Mouse (Mus musculus) hindbrain, embryonic 16.5 days (tissue): Measurements from ENCODE around the gene Ube2t. TPM values are rescaled to one million over a fixed set of nuclear protein-coding genes. Genes with fewer than 3 reads are reported as not detected.
A peak's percentile ranks its signal among the peaks of the same experiment; 100 is the strongest.

ENCODE experiments used
- ATAC-seq: fragments of 200-750 bp; cut with Nextera tagmentation; 2 replicates; pipeline ENCODE4 v1.8.0; 2017; ENCODE audit warnings: moderate TSS enrichment, moderate library complexity
- H3K27ac ChIP-seq: fragments of 300-500 bp; sonication (generic); 2 replicates; pipeline ENCODE4 v1.5.1; 2014; ENCODE audit warnings: low read depth, mild to moderate bottlenecking, control low read depth, low read length, moderate library complexity
- H3K27me3 ChIP-seq: fragments of 300-500 bp; sonication (generic); replicated peaks from 2 replicates; pipeline ENCODE4 v1.6.1; 2014; ENCODE audit warnings: low read length; ENCODE audit not compliant: control insufficient read depth, insufficient read depth
- H3K36me3 ChIP-seq: fragments of 300-500 bp; sonication (generic); 2 replicates; pipeline ENCODE4 v1.6.1; 2014; ENCODE audit warnings: mild to moderate bottlenecking, low read length, moderate library complexity, mixed read lengths; ENCODE audit not compliant: control insufficient read depth, insufficient read depth
- H3K4me1 ChIP-seq: fragments of 300-500 bp; sonication (generic); 2 replicates; pipeline ENCODE4 v1.6.1; 2014; ENCODE audit warnings: low read depth, low read length; ENCODE audit not compliant: control insufficient read depth, insufficient read depth
- H3K4me2 ChIP-seq: fragments of 300-500 bp; sonication (generic); 2 replicates; pipeline ENCODE4 v1.6.1; 2014; ENCODE audit warnings: mild to moderate bottlenecking, low read length, control low read depth, moderate library complexity
- H3K4me3 ChIP-seq: fragments of 300-500 bp; sonication (generic); 2 replicates; pipeline ENCODE4 v1.5.1; 2014; ENCODE audit warnings: mild to moderate bottlenecking, low read length, control low read depth, moderate library complexity
- H3K9ac ChIP-seq: fragments of 300-500 bp; sonication (generic); 2 replicates; pipeline ENCODE4 v1.6.1; 2014; ENCODE audit warnings: low read depth, mild to moderate bottlenecking, control low read depth, low read length, moderate library complexity
- H3K9me3 ChIP-seq: fragments of 300-500 bp; sonication (generic); 2 replicates; pipeline ENCODE4 v1.6.1; 2014; ENCODE audit warnings: mild to moderate bottlenecking, low read length, moderate library complexity; ENCODE audit not compliant: control insufficient read depth
- WGBS: fragments of 180-500 bp; shearing (Covaris S2); extraction: QIAGEN DNeasy Blood & Tissue Kit; methylation state at CpG from one replicate; pipeline ENCODE4 v1.1.7; 2014; 5-methylcytosine and 5-hydroxymethylcytosine counted together
- polyA plus RNA-seq: library from polyadenylated mRNA; unstranded; fragments of >200 nt; fragmentation: Nextera tagmentation; extraction: Ambion mirVana; gene quantifications from 2 replicates; pipeline ENCODE4 v1.2.1, GENCODE M21; 2015

Gene Ube2t
- polyA plus RNA-seq, 1 experiment from 2014 or later: 12.3 TPM

DNA sequence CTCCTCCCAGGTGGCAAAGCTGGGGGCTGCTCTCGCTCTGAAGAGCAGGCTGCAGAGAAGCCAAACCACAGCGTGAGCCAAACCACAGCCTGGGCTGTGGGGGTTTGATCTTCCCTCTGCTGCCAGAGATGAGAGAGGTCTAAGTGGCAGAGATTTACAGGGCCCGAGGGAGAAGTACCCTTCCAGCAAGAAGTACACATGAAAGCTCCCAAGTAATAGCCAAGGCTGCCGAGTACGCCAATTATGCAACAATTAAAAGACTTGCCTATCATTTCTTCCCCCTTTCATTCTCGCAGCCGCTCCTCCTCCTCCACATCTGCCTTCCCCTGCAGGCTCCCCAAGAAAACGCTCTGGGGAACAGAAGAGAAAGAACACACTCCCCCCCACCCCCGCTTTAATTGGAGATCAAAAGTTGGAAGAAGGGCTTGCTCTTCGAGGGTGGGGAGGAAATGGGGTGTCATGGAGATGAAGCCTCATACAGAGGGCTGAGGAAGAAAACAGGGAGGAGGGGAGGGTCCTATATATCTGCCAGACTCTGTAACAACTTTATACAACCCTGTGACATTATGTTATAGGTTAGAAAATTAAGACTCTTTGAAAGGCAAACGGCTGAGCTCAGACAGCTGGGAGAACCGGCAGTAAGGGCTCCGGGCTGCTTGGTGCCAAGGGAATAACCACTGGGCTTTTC, 56.9 kb downstream of the Ube2t start:
- H3K27ac ChIP-seq: no peak overlapping the region
- 0 out of 2 replicates have a peak, but pooled peaks have one; percentile 29 for ATAC-seq
- no peak overlapping the region for H3K9ac ChIP-seq
- no peak overlapping the region for H3K4me3 ChIP-seq
- 25% methylated on average over 13 of the region's 13 CpGs for WGBS
- H3K27me3 ChIP-seq: 0 out of 2 replicates have a peak, but pooled peaks cover 2% of the 10 kb centered on the region
- H3K4me2 ChIP-seq: peak overlapping the region; percentile 24; the same call in 1 of the 2 replicates
- no peaks in the 10 kb centered on the region for H3K9me3 ChIP-seq
- peaks cover 17% of the 10 kb centered on the region for H3K4me1 ChIP-seq
- no peaks in the 10 kb centered on the region for H3K36me3 ChIP-seq

DNA sequence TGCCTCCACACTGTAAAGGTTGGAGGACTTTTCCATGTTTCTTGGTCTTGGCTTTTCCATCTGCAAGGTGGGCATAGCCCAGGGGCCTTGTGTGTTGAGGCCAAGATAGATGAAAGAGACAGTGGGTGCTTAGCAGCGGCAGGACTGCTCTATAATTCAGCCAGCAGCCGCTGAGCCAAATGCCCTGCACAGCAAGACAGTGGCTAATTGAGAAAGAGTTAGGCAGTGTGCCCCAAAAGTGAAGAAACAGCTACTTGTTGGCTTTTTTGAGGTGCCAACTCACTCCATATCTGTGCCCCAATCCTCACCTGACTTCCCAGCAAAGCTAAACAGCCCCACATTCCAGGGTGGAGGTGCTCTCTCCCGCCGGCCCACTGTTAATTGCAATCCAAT, 57.4 kb downstream of the Ube2t start:
- WGBS: 64% methylated on average over 4 of the region's 4 CpGs
- no peak overlapping the region for H3K4me3 ChIP-seq
- no peak overlapping the region for H3K27ac ChIP-seq
- H3K9me3 ChIP-seq: no peaks in the 10 kb centered on the region
- no peak overlapping the region for H3K4me2 ChIP-seq
- H3K27me3 ChIP-seq: 0 out of 2 replicates have a peak, but pooled peaks cover 2% of the 10 kb centered on the region
- peaks cover 17% of the 10 kb centered on the region for H3K4me1 ChIP-seq
- no peak for ATAC-seq
- no peak overlapping the region for H3K9ac ChIP-seq
- H3K36me3 ChIP-seq: no peaks in the 10 kb centered on the region

DNA sequence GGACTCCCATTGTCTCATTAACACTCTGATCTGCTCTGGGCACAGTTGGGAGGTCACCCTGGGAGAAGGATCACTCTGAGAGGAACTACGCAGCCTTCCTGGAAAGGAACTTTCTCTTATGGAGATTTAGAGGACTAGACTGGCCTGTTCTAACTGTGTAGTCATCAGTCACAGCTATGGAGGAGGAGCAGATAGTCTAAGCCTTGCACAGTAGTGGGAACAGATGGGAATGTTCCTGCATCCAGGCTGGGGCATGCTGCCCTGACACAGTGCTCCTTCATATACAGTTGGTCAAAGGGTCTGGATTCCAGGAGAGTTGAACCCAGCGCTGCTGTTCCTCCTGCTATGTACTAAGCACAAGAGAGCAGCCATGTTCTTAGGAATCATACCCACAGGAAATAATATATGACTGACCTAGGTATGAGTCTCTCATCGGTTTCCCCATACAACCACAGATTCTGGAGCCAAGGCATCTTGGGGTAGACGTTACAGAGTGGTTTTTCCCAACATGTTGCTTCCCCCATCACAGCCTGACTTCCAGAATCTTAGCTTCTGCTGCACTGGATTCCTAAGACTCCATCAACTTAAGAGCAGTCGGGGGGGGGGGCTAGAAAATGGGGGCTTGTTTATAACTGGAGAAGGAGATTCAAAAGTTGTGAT, 58.0 kb downstream of the Ube2t start:
- no peak overlapping the region for H3K9ac ChIP-seq
- H3K27me3 ChIP-seq: 0 out of 2 replicates have a peak, but pooled peaks cover 2% of the 10 kb centered on the region
- H3K4me1 ChIP-seq: peaks cover 14% of the 10 kb centered on the region
- 83% methylated on average over 5 of the region's 5 CpGs for WGBS
- H3K4me2 ChIP-seq: no peak overlapping the region
- ATAC-seq: peak; percentile 24; the same call in 1 of the 2 replicates
- H3K36me3 ChIP-seq: no peaks in the 10 kb centered on the region
- H3K4me3 ChIP-seq: no peak overlapping the region
- H3K27ac ChIP-seq: no peak overlapping the region
- no peaks in the 10 kb centered on the region for H3K9me3 ChIP-seq

GRCm38 (mm10) chr1:135020970-135021369, 58.6 kb downstream of the Ube2t start:
- WGBS: 11% methylated on average over 5 of the region's 5 CpGs
- no peak overlapping the region for H3K4me2 ChIP-seq
- H3K36me3 ChIP-seq: no peaks in the 10 kb centered on the region
- H3K9ac ChIP-seq: no peak overlapping the region
- H3K9me3 ChIP-seq: no peaks in the 10 kb centered on the region
- H3K4me1 ChIP-seq: peaks cover 14% of the 10 kb centered on the region
- H3K4me3 ChIP-seq: no peak overlapping the region
- ATAC-seq: peak; percentile 51; the same call in 1 of the 2 replicates
- no peak overlapping the region for H3K27ac ChIP-seq
- 0 out of 2 replicates have a peak, but pooled peaks cover 2% of the 10 kb centered on the region for H3K27me3 ChIP-seq

DNA sequence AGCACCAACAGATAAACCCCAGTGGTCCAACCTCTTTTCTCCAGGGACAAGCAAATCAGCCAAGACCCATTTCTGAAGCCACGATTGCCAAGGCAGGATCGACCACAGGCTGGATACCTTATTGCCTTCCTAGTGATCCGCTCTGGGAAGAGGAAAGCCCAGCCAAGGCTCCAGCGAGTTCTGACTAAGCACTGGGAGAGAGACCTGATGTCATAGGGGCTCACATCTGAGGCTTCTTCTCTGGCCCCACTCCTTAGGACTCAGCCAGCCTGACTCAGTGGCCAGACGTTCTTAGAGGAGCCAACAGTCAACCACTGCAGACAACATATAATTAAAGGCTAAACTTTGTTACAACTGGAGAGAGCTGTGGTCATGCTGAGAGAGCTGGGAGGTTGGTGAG, 59.6 kb downstream of the Ube2t start:
- 90% methylated on average over 5 of the region's 5 CpGs for WGBS
- ATAC-seq: no peak
- no peak overlapping the region for H3K9ac ChIP-seq
- 0 out of 2 replicates have a peak, but pooled peaks cover 2% of the 10 kb centered on the region for H3K27me3 ChIP-seq
- no peaks in the 10 kb centered on the region for H3K9me3 ChIP-seq
- no peak overlapping the region for H3K27ac ChIP-seq
- peaks cover 14% of the 10 kb centered on the region for H3K4me1 ChIP-seq
- H3K4me2 ChIP-seq: no peak overlapping the region
- H3K4me3 ChIP-seq: no peak overlapping the region
- H3K36me3 ChIP-seq: no peaks in the 10 kb centered on the region

DNA sequence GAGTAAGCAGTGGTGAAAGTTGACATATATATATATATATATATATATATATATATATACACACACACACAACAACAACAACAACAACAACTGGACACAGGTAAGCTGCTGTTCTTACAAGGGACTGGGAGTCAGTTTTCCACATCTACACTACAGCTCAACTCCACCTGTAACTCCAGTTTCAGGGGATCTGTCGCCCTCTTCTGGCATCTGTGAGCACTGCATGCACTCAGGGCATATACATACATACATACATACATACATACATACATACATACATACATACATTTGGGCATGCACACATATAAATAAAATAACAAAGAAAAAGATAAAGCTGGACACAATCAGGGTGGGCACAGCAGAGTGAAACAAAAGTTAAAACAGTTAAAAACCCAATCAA, 61.2 kb downstream of the Ube2t start:
- Histone ChIP-seq H3K4me3 (no peak overlapping the region), H3K27ac (no peak overlapping the region), H3K4me1 (peaks cover 14% of the 10 kb centered on the region), H3K4me2 (no peak overlapping the region), H3K36me3 (no peaks in the 10 kb centered on the region), H3K27me3 (0 out of 2 replicates have a peak, but pooled peaks cover 1% of the 10 kb centered on the region), H3K9ac (no peak overlapping the region), H3K9me3 (no peaks in the 10 kb centered on the region)
- ATAC-seq: no peak
- 76% methylated on average over 1 of the region's 1 CpGs for WGBS

Other genes starting within 250 kb of the Ube2t start
- 12.8 and 13.4 TPM in 2 replicates for gene Ppp1r12b, start 6.6 kb upstream of the Ube2t start, polyA plus RNA-seq
- 1.4 and 1.7 TPM in 2 replicates for gene Lgr6, start 142.7 kb downstream of the Ube2t start, polyA plus RNA-seq
- 0.24 and 0.30 TPM in 2 replicates for gene Ptpn7, start 170.1 kb downstream of the Ube2t start, polyA plus RNA-seq
- 329 and 392 TPM in 2 replicates for gene Arl8a, start 184.3 kb downstream of the Ube2t start, polyA plus RNA-seq
- gene Gpr37l1, start 205.1 kb downstream of the Ube2t start, polyA plus RNA-seq: 2.7 and 6.1 TPM in 2 replicates